Mouse (Mus musculus): Measurements from ENCODE around the gene Hes3.

Hes3 gene

DNA sequence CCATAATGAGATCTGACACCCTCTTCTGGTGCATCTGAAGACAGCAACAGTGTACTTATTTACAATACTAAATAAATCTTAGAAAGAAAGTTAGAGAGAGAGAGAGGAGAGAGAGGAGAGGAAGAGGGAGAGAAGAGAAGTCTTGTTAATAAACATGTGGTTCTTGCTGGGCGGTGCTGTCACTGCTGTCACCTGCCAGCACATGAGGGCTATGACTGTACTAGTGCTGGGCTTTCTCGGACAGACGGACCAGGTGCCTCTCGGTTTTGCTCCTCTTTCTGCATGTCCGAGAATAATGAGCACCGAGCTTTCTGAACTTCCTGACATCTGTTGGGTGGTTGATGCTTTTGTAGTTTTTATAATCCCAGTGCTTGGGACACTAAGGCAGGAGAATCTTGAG, 40.8 kb downstream of the Hes3 start:
- DNase-seq: no peak

DNA sequence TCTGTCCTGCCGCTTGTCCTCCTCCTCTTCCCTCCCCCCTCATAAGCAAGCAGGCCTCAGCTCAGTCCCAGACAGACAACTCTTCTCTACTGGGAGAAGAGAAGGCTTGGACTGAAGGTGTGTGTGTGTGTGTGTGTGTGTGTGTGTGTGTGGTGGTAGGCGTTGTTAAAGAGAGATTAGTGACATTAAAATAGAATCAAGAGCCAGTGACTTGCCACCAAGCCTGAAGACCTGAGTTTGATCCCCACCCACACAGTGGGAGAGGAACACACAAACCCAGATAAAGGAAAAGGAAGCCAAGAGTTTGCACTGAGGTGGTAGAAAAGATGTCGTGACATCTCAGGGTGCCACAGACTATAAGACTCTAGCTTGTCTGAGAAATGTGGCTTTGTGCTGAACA, 44.3 kb downstream of the Hes3 start:
- no peak for DNase-seq

DNA sequence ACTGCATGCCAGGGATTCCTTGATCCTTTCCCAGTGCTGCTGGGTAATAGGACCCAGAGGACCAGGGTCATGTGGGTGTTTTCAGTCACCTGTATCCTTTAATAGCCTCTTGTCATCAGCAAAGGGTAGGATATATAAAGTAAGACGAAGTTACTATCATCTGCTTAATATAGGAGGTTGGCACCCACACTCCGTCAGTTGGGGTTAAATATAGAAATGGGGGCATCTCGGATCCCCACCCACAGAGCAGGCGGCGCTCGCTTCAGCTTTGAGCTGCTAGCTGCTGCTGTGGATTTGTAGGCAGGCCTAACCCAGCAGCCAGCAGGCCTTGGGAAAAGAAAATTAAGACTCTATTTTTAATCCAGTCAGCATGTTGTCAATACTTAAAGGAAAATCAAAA, 45.5 kb downstream of the Hes3 start:
- no peak for DNase-seq

DNA sequence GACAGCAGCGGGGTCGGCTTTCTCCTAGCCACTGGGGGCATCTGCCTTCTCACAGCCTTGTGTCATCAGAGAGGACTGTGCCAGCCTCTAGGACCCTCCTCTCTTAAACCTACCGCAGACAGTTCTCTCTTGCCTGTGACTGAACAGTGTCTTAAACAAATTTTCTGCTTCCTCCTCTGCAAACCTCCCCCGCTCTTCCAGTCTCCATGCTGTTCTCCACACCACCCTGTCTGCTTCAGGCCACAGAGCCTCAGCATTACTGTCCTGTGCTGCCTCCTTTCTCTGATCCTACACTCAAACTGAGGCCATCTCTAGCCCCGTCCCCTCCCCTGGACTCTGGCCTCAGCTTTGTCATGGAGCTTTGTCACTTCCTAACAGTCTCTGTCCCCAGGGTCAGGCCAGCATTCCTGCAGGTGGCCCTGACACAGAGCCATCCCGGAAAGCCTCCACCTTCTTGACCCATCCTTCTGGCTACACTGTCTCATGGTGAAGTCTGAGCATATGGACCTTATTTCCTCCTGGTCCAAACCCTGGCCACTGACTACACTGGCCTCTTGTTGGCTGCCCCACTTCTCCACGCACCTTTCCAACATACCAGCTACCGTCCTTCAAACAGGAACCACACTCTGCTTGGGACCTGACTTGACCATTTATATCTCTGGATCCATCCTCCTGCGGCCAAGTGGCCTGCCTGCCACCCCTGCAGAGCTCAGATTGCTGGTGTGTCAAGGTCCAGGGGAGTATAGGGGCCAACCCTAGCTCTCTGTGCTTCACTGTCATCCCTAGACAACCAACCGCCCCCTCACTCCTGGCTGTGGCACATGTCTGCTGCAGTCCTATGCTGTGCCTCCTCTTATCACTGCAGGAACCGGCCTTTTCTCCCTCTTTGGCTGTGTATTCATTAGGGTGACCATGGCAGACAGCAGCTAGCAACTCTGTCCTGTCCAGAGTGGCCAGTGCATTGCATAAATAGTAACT, 46.6 kb downstream of the Hes3 start:
- no peak for DNase-seq

DNA sequence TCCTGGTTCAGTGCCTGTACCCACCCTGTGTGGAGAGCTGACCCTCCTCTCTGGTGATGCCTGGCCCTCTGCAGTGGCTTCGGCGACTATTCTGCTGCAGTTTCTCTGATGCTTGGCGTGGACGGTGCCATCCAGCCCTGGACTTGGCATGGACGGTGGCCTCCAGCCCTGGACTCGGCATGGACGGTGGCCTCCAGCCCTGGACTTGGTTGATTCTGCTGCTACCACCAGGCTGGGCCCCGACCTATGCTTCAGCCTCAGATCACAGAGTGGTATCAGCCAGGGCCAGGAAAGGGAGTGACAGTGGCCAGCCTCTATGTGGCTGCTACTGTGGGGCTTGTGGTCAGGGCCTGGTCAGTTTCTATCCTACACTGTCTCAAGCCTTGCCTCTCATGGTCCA, 47.5 kb downstream of the Hes3 start:
- no peak for DNase-seq

DNA sequence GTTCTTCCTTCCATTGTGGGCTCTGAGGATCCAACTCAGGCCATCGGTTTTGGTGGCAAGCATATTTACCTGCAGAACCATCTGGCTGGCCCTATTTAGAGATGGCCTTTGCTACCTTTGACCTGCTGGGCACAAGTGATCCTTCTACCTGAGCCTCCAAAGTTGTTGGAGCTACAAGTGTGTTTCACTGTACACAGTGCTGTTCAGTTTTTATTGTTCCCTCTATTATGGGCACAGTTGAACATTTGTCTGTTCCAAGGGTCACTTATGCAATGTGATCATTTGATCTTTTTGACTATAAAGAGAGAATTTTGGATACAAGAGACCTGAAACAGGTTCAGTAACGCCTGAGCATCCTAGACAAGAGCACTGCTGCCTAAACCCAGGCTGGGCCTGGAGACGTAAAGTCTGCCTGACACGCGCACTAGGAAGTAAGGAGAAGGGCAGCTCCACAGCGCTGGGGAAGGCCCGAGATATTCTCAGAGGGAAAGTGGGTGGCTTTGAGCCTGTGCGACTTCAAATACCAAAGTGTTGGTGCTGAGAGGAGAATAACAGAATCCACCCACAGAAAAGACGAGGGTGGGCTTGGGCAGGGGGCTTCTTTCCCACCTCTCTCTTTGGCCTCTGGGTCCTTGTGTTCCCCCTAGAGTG, 48.1 kb downstream of the Hes3 start:
- no peak for DNase-seq

DNA sequence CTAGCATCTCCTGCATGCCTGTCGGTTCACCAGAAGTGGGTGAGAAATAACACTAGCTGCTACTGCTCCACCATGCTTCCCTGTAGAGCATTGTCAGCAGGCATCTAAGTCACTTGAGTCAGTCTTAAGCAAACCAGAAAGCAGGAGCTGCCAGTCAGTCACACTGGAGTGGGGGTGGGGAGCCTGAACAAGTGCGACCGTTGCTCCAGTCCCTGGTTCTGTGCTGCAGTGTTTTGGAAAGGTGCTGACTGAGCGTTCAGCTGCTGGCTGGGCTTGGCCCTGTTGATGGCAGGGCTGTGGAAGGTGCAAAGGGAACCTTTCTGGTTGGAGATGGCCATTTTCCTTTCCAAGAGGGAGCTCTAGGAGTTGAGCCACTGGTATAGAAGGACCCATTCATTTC, 51.5 kb downstream of the Hes3 start:
- no peak for DNase-seq

Measured in embryo, embryonic 11 days (tissue).